Mouse (Mus musculus): ENCODE measurements around the gene Vmn2r7.

DNA sequence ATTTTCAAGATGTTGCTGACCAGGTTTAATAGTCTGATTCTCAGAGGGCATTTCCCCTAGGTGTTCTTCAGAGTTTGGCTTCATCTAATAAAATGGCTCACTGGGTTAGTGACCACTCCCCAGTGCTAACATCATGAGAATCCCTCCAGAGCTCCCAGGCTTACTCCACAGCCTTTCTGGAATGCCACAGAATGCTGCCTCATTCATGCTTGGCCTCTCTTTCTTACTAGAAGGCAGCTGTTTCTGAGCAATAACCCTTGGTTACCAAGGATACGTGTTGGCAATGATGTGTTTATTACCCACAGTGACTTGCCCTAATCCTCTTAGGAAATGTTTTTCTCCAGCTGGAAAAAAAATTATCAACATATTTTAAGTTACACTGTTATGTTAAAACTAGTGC is 72.4 kb downstream of the Vmn2r7 start:
- no peak for TF ChIP-seq CTCF (IDR thresholded peaks at IDR 0.05; ENCODE audit: control insufficient read depth, insufficient read depth, low read length)
- no peak for TF ChIP-seq POLR2A (IDR thresholded peaks at IDR 0.05; ENCODE audit: borderline replicate concordance, control insufficient read depth, low read depth, low read length)

Data from bone marrow, adult 2 months (tissue).